Mouse (Mus musculus) gonadal fat pad, adult 2 months (tissue): Measurements from ENCODE around the gene Ppid. TPM values are rescaled to one million over a fixed set of nuclear protein-coding genes. Genes with fewer than 3 reads are reported as not detected.

Experiments used
- polyA plus RNA-seq: library from polyadenylated mRNA; depleted of rRNA; stranded (reverse); fragments of >200 nt; gene quantifications from 2 replicates; pipeline ENCODE4 v1.2.3, GENCODE M21; 2012; rRNA removed

Gene Ppid
- polyA plus RNA-seq, 1 experiment, result 9.5 TPM

Other genes starting within 250 kb of the Ppid start
- 5.1 and 5.5 TPM in 2 replicates for gene Fnip2, start 23.5 kb upstream of the Ppid start, polyA plus RNA-seq
- 1.4 and 1.7 TPM in 2 replicates for gene 4930579G24Rik, start 37.7 kb downstream of the Ppid start, polyA plus RNA-seq
- 32.5 and 33.9 TPM in 2 replicates for gene Etfdh, start 38.2 kb downstream of the Ppid start, polyA plus RNA-seq
- 0.04 TPM in 1 of 2 replicates, not detected in the other for gene Rxfp1, start 146.5 kb downstream of the Ppid start, polyA plus RNA-seq